Mouse (Mus musculus) erythroblast, embryonic 14.5 days (primary cell): ENCODE measurements around the gene Psme2. TPM values are rescaled to one million over a fixed set of nuclear protein-coding genes. Genes with fewer than 3 reads are reported as not detected.

Experiments used
- H3K27me3 ChIP-seq: 2 replicates; pipeline ENCODE4 v1.6.1; 2012; ENCODE audit warnings: inconsistent platforms; ENCODE audit not compliant: control insufficient read depth
- H3K36me3 ChIP-seq: 2 replicates; pipeline ENCODE4 v1.6.1; 2012; ENCODE audit warnings: mild to moderate bottlenecking, inconsistent platforms; ENCODE audit not compliant: control insufficient read depth
- H3K4me1 ChIP-seq: 2 replicates; pipeline ENCODE4 v1.6.1; 2012; ENCODE audit warnings: inconsistent platforms; ENCODE audit not compliant: control insufficient read depth
- H3K4me3 ChIP-seq: replicated peaks from 2 replicates; pipeline ENCODE3; 2012; ENCODE audit warnings: moderate library complexity, mild to moderate bottlenecking, inconsistent platforms
- H3K9me3 ChIP-seq: 2 replicates; pipeline ENCODE4 v1.6.1; 2012; ENCODE audit warnings: low read length, inconsistent platforms, mixed read lengths; ENCODE audit not compliant: control insufficient read depth
- GATA1 ChIP-seq: IDR thresholded peaks from 2 replicates; pipeline ENCODE4 v1.6.1; 2012; ENCODE audit warnings: low read length, inconsistent platforms, mixed read lengths
- TAL1 ChIP-seq: IDR thresholded peaks from 3 replicates; pipeline ENCODE4 v1.6.1; 2012; ENCODE audit warnings: low read length, inconsistent platforms, mixed read lengths
- polyA plus RNA-seq: library from polyadenylated mRNA; stranded (reverse); fragments of >175 nt; gene quantifications from 2 replicates; pipeline ENCODE4 v1.2.3, GENCODE M21; 2012

The Psme2 gene
- polyA plus RNA-seq, 1 experiment, result 4.4 TPM

- Histone ChIP-seq H3K4me1 (peaks cover 26% of the 10 kb centered on the region), H3K27me3 (no peaks in the 10 kb centered on the region), H3K36me3 (peaks cover 96% of the 10 kb centered on the region), H3K9me3 (no peaks in the 10 kb centered on the region), H3K4me3 (no peak overlapping the region)
- TF ChIP-seq GATA1 (no peak), TAL1 (no peak)
These were observed 7.8 kb upstream of the Psme2 start for GRCm38 (mm10) chr14:55598521-55599390.

- TF ChIP-seq TAL1 (no peak), GATA1 (no peak)
- H3K36me3 ChIP-seq, result peaks cover 76% of the 10 kb centered on the region
- no peaks in the 10 kb centered on the region for H3K27me3 ChIP-seq
- peaks cover 32% of the 10 kb centered on the region for H3K4me1 ChIP-seq
- no peaks in the 10 kb centered on the region for H3K9me3 ChIP-seq
- H3K4me3 ChIP-seq, result no peak overlapping the region
These were observed 5.2 kb upstream of the Psme2 start for GRCm38 (mm10) chr14:55596036-55596690.

- H3K4me1 ChIP-seq, result peaks cover 57% of the 10 kb centered on the region
- H3K36me3 ChIP-seq, result peaks cover 60% of the 10 kb centered on the region
- TF ChIP-seq GATA1 (no peak), TAL1 (no peak)
These were observed 1.3 kb upstream of the Psme2 start for GRCm38 (mm10) chr14:55592226-55592625.

DNA sequence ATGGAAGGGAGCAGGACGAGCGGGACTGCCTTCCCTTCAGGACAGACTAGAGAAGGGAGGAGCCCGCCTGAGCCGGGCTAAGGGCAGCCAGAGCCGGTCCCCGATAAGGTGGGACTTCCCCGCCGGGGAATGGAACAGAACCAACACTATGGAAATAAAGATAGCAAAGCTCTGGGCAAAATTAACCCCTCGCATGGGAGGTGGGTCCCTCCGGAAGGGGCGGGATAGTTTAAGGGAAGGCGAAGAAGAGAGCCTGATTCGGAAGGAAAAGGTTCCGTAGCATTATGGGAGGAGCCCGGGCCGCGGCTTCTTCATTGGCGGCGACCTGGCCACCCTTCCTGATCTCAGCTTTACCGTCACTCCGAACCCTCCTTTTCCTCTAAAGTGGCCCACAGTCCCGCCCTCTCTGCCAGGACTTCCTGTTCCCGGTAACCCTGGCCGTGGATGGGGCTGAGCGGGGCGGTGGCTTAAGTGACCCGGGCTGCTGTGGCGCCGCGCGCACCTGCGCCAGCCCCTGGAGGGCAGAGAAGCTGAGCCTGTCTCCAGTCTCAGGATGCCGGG, 498 bp upstream of the Psme2 start, which contains the start of gene Rnf31:
Rnf31 (plus strand) TSS at position 378 of the 561 bp plus-strand sequence.
- TF ChIP-seq GATA1 (no peak), TAL1 (no peak)
- Histone ChIP-seq H3K4me1 (peaks cover 66% of the 10 kb centered on the region), H3K36me3 (peaks cover 55% of the 10 kb centered on the region), H3K9me3 (no peaks in the 10 kb centered on the region), H3K4me3 (peak within 1 kb of the TSS; percentile 97), H3K27me3 (no peaks in the 10 kb centered on the region)

More at GRCm38 (mm10) chr14:55592226-55592625, 1.3 kb upstream of the Psme2 start:
- Histone ChIP-seq H3K27me3 (no peaks in the 10 kb centered on the region), H3K9me3 (no peaks in the 10 kb centered on the region), H3K4me3 (peak overlapping the region; percentile 97)

DNA sequence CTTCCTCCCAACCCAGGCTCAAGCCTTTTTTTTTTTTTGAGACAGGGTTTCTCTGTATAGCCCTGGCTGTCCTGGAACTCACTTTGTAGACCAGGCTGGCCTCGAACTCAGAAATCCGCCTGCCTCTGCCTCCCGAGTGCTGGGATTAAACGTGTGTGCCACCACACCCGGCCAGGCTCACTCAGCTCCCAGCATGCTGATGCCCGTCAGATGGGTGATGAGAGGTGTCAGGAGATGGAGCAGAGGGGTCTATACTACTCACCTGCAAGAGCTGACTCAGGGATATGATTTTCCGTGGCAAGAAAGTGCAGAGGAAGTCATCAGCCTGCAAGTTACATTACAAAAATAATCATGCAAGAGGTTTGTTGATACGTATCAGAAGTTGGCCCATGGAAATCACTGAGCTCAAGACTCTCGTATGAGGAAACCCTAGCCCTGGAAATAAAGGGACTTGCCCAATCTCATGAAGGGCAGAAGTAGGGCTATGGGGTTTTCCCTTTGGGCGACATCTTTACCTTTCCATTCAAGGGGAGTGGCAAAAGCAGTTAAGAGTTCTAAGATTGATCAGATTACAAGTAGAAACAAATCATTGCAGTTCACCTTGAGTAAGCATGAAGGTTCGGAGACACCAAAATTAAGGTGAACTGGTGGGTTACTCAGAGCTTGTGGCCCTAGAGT, 1.0 kb downstream of the Psme2 start:
- TF ChIP-seq GATA1 (no peak), TAL1 (no peak)
- Histone ChIP-seq H3K4me1 (peaks cover 79% of the 10 kb centered on the region), H3K9me3 (no peaks in the 10 kb centered on the region), H3K4me3 (peak overlapping the region; percentile 97), H3K27me3 (no peaks in the 10 kb centered on the region), H3K36me3 (peaks cover 40% of the 10 kb centered on the region)

GRCm38 (mm10) chr14:55589271-55589670, 1.6 kb downstream of the Psme2 start:
- Histone ChIP-seq H3K4me3 (no peak overlapping the region), H3K9me3 (no peaks in the 10 kb centered on the region), H3K4me1 (peaks cover 82% of the 10 kb centered on the region), H3K36me3 (peaks cover 34% of the 10 kb centered on the region), H3K27me3 (no peaks in the 10 kb centered on the region)
- no peak for TF ChIP-seq TAL1
- no peak for TF ChIP-seq GATA1

GRCm38 (mm10) chr14:55586149-55586548, 4.8 kb downstream of the Psme2 start:
- peak overlapping the region; percentile 75 for H3K4me3 ChIP-seq
- TF ChIP-seq TAL1 (no peak), GATA1 (peak; percentile 52)

GRCm38 (mm10) chr14:55585566-55585960, 5.3 kb downstream of the Psme2 start:
- Histone ChIP-seq H3K27me3 (no peaks in the 10 kb centered on the region), H3K36me3 (peaks cover 42% of the 10 kb centered on the region), H3K4me1 (peaks cover 79% of the 10 kb centered on the region), H3K9me3 (no peaks in the 10 kb centered on the region), H3K4me3 (peak overlapping the region; percentile 75)
- TF ChIP-seq TAL1 (no peak), GATA1 (peak; percentile 50)

More at GRCm38 (mm10) chr14:55586149-55586548, 4.8 kb downstream of the Psme2 start:
- peaks cover 76% of the 10 kb centered on the region for H3K4me1 ChIP-seq
- H3K9me3 ChIP-seq, result no peaks in the 10 kb centered on the region
- H3K36me3 ChIP-seq, result peaks cover 36% of the 10 kb centered on the region
- no peaks in the 10 kb centered on the region for H3K27me3 ChIP-seq
